Mouse (Mus musculus) lung, embryonic 14.5 days (tissue): ENCODE measurements around the gene Pdha2. TPM values are rescaled to one million over a fixed set of nuclear protein-coding genes. Genes with fewer than 3 reads are reported as not detected.

Experiments used
- ATAC-seq: fragments of 200-750 bp; cut with Nextera tagmentation; 2 replicates; pipeline ENCODE4 v1.8.0; 2017; ENCODE audit warnings: mild to moderate bottlenecking, moderate TSS enrichment, moderate library complexity; ENCODE audit not compliant: insufficient read depth
- DNase-seq: peaks from one replicate; pipeline ENCODE4 v3.0.0-alpha.2; 2015
- H3K27ac ChIP-seq: fragments of 300-500 bp; sonication (generic); 2 replicates; pipeline ENCODE4 v1.5.1; 2014; ENCODE audit warnings: low read depth, mild to moderate bottlenecking, moderate library complexity
- H3K27me3 ChIP-seq: fragments of 300-500 bp; sonication (generic); 2 replicates; pipeline ENCODE4 v1.6.1; 2014; ENCODE audit warnings: low read length, control low read depth; ENCODE audit not compliant: insufficient read depth
- H3K36me3 ChIP-seq: fragments of 300-500 bp; sonication (generic); 2 replicates; pipeline ENCODE4 v1.6.1; 2014; ENCODE audit warnings: control low read depth; ENCODE audit not compliant: insufficient read depth
- H3K4me1 ChIP-seq: fragments of 300-500 bp; sonication (generic); 2 replicates; pipeline ENCODE4 v1.6.1; 2014; ENCODE audit warnings: antibody characterized with exemption, control low read depth; ENCODE audit not compliant: insufficient read depth
- H3K4me2 ChIP-seq: fragments of 300-500 bp; sonication (generic); 2 replicates; pipeline ENCODE4 v1.6.1; 2014; ENCODE audit warnings: mild to moderate bottlenecking
- H3K4me3 ChIP-seq: fragments of 300-500 bp; sonication (generic); 2 replicates; pipeline ENCODE4 v1.5.1; 2014; ENCODE audit warnings: low read depth, low read length
- H3K9ac ChIP-seq: fragments of 300-500 bp; sonication (generic); 2 replicates; pipeline ENCODE4 v1.6.1; 2014
- H3K9me3 ChIP-seq: fragments of 300-500 bp; sonication (generic); 2 replicates; pipeline ENCODE4 v1.6.1; 2016; ENCODE audit warnings: low read depth, low read length, control low read depth
- CTCF ChIP-seq: IDR thresholded peaks from 2 replicates; pipeline ENCODE4 v1.5.1; 2016; ENCODE audit warnings: antibody characterized with exemption, low read depth
- WGBS: fragments of 180-500 bp; shearing (Covaris S2); extraction: QIAGEN DNeasy Blood & Tissue Kit; methylation state at CpG from one replicate; pipeline ENCODE4 v1.1.7; 2014; 5-methylcytosine and 5-hydroxymethylcytosine counted together
- polyA plus RNA-seq: library from polyadenylated mRNA; unstranded; fragments of >200 nt; fragmentation: Nextera tagmentation; extraction: Ambion mirVana; gene quantifications from 2 replicates; pipeline ENCODE4 v1.2.1, GENCODE M21; 2014

The Pdha2 gene
- polyA plus RNA-seq, 1 experiment from 2014 or later, result not detected

- no peaks in the 10 kb centered on the region for H3K27me3 ChIP-seq
- 0 out of 2 replicates have a peak, but pooled peaks have one; percentile 21 for ATAC-seq
- no peaks in the 10 kb centered on the region for H3K4me1 ChIP-seq
- no peak for TF ChIP-seq CTCF
- peak; percentile 4 for DNase-seq
- no peaks in the 10 kb centered on the region for H3K9me3 ChIP-seq
- no peaks in the 10 kb centered on the region for H3K36me3 ChIP-seq
- H3K4me2 ChIP-seq, result no peak overlapping the region
- no peak overlapping the region for H3K27ac ChIP-seq
- H3K4me3 ChIP-seq, result no peak overlapping the region
- WGBS, result 28% methylated on average over 2 of the region's 2 CpGs
- no peak overlapping the region for H3K9ac ChIP-seq
These were observed 6.4 kb upstream of the Pdha2 start for GRCm38 (mm10) chr3:141218561-141218960.

GRCm38 (mm10) chr3:141216999-141217398 is 4.8 kb upstream of the Pdha2 start:
- H3K27ac ChIP-seq, result no peak overlapping the region
- no peaks in the 10 kb centered on the region for H3K9me3 ChIP-seq
- peak; percentile 17; the same call in 1 of the 2 replicates for TF ChIP-seq CTCF
- no peaks in the 10 kb centered on the region for H3K4me1 ChIP-seq
- DNase-seq (peak; percentile 66), ATAC-seq (no peak)
- H3K36me3 ChIP-seq, result no peaks in the 10 kb centered on the region
- H3K4me3 ChIP-seq, result no peak overlapping the region
- no peaks in the 10 kb centered on the region for H3K27me3 ChIP-seq
- no peak overlapping the region for H3K4me2 ChIP-seq
- H3K9ac ChIP-seq, result no peak overlapping the region

GRCm38 (mm10) chr3:141216237-141216636 is 4.1 kb upstream of the Pdha2 start:
- ATAC-seq (no peak), DNase-seq (no peak)
- Histone ChIP-seq H3K4me2 (no peak overlapping the region), H3K9me3 (no peaks in the 10 kb centered on the region), H3K36me3 (no peaks in the 10 kb centered on the region), H3K9ac (no peak overlapping the region), H3K27ac (no peak overlapping the region), H3K27me3 (no peaks in the 10 kb centered on the region), H3K4me3 (no peak overlapping the region), H3K4me1 (no peaks in the 10 kb centered on the region)
- no peak for TF ChIP-seq CTCF
- WGBS, result 71% methylated on average over 6 of the region's 6 CpGs

GRCm38 (mm10) chr3:141214789-141215188 is 2.6 kb upstream of the Pdha2 start:
- H3K36me3 ChIP-seq, result no peaks in the 10 kb centered on the region
- no peak overlapping the region for H3K27ac ChIP-seq
- H3K4me2 ChIP-seq, result no peak overlapping the region
- no peaks in the 10 kb centered on the region for H3K27me3 ChIP-seq
- no peaks in the 10 kb centered on the region for H3K9me3 ChIP-seq
- no peak overlapping the region for H3K9ac ChIP-seq
- TF ChIP-seq CTCF, result no peak
- no peak for DNase-seq
- H3K4me3 ChIP-seq, result no peak overlapping the region
- H3K4me1 ChIP-seq, result no peaks in the 10 kb centered on the region
- 76% methylated on average over 2 of the region's 2 CpGs for WGBS
- no peak for ATAC-seq

- no peak for TF ChIP-seq CTCF
- Histone ChIP-seq H3K9me3 (no peaks in the 10 kb centered on the region), H3K4me2 (no peak overlapping the region), H3K27me3 (no peaks in the 10 kb centered on the region), H3K27ac (no peak overlapping the region), H3K9ac (no peak overlapping the region), H3K4me1 (no peaks in the 10 kb centered on the region), H3K36me3 (no peaks in the 10 kb centered on the region), H3K4me3 (no peak overlapping the region)
- DNase-seq (no peak), ATAC-seq (no peak)
These were observed 2.0 kb upstream of the Pdha2 start for GRCm38 (mm10) chr3:141214197-141214596.

- no peak for TF ChIP-seq CTCF
- WGBS, result 97% methylated on average over 17 of the region's 17 CpGs
- no peak overlapping the region for H3K4me2 ChIP-seq
- no peaks in the 10 kb centered on the region for H3K36me3 ChIP-seq
- H3K27me3 ChIP-seq, result no peaks in the 10 kb centered on the region
- no peak for DNase-seq
- no peak for ATAC-seq
- no peak overlapping the region for H3K27ac ChIP-seq
- no peak overlapping the region for H3K4me3 ChIP-seq
- H3K4me1 ChIP-seq, result no peaks in the 10 kb centered on the region
- no peak overlapping the region for H3K9ac ChIP-seq
- H3K9me3 ChIP-seq, result no peaks in the 10 kb centered on the region
These were observed 511 bp downstream of the Pdha2 start for GRCm38 (mm10) chr3:141211644-141212043.

GRCm38 (mm10) chr3:141201766-141202165 is 10.4 kb downstream of the Pdha2 start:
- no peaks in the 10 kb centered on the region for H3K36me3 ChIP-seq
- whole genome bisulfite sequencing, result 76% methylated on average over 2 of the region's 2 CpGs
- no peak overlapping the region for H3K9ac ChIP-seq
- H3K9me3 ChIP-seq, result no peaks in the 10 kb centered on the region
- no peak overlapping the region for H3K4me3 ChIP-seq
- ATAC-seq, result no peak
- no peaks in the 10 kb centered on the region for H3K4me1 ChIP-seq
- H3K27me3 ChIP-seq, result no peaks in the 10 kb centered on the region
- H3K27ac ChIP-seq, result no peak overlapping the region
- no peak overlapping the region for H3K4me2 ChIP-seq
- DNase-seq, result no peak
- no peak for TF ChIP-seq CTCF

- H3K4me3 ChIP-seq, result no peak overlapping the region
- H3K36me3 ChIP-seq, result no peaks in the 10 kb centered on the region
- no peaks in the 10 kb centered on the region for H3K4me1 ChIP-seq
- H3K9me3 ChIP-seq, result no peaks in the 10 kb centered on the region
- DNase-seq, result no peak
- H3K4me2 ChIP-seq, result no peak overlapping the region
- no peaks in the 10 kb centered on the region for H3K27me3 ChIP-seq
- no peak overlapping the region for H3K27ac ChIP-seq
- TF ChIP-seq CTCF, result no peak
- no peak overlapping the region for H3K9ac ChIP-seq
- 70% methylated on average over 4 of the region's 4 CpGs for WGBS
- ATAC-seq, result no peak
These were observed 14.8 kb downstream of the Pdha2 start for GRCm38 (mm10) chr3:141197308-141197861.
